Mouse (Mus musculus): ENCODE measurements at regions not wholly inside any gene's neighbourhood (a gene's known extent, or its start where the extent isn't known, plus 50 kb on each side); places are given as distances from the start of the nearest gene placed in this dataset.
"Not testable (repeated sequence)": the region's sequence is repeated elsewhere in the genome, so short reads cannot be mapped to it uniquely, and the experiment has no call there.

- Histone ChIP-seq H3K4me3 (replicated peaks) (no peak overlapping the region), H3K4me1 (replicated peaks) (no peaks in the 10 kb centered on the region), H3K9ac (no peak overlapping the region), H3K27ac (replicated peaks) (no peak overlapping the region), H3K4me2 (no peak overlapping the region), H3K27me3 (no peaks in the 10 kb centered on the region), H3K36me3 (replicated peaks) (no peaks in the 10 kb centered on the region), H3K9me3 (replicated peaks) (0 out of 2 replicates have a peak, but pooled peaks cover 3% of the 10 kb centered on the region)
- ATAC-seq (ENCODE audit: insufficient read depth) = no peak
- 43% methylated on average over 8 of the region's 8 CpGs for WGBS (ENCODE audit: insufficient replicate concordance)
These were observed 91.4 kb upstream of the Cpsf6 start for GRCm38 (mm10) chr10:117471036-117471817.

- Histone ChIP-seq H3K9ac (no peak overlapping the region), H3K27ac (replicated peaks) (no peak overlapping the region), H3K36me3 (replicated peaks) (no peaks in the 10 kb centered on the region), H3K9me3 (replicated peaks) (0 out of 2 replicates have a peak, but pooled peaks cover 3% of the 10 kb centered on the region), H3K4me3 (replicated peaks) (no peak overlapping the region), H3K4me2 (no peak overlapping the region), H3K4me1 (replicated peaks) (no peaks in the 10 kb centered on the region), H3K27me3 (no peaks in the 10 kb centered on the region)
- WGBS (ENCODE audit: insufficient replicate concordance) = 45% methylated on average over 2 of the region's 2 CpGs
- ATAC-seq (ENCODE audit: insufficient read depth) = no peak
These were observed 90.7 kb upstream of the Cpsf6 start for GRCm38 (mm10) chr10:117470481-117470880.

GRCm38 (mm10) chr10:117469573-117470090, 89.8 kb upstream of the Cpsf6 start:
- no peak for ATAC-seq (ENCODE audit: insufficient read depth)
- Histone ChIP-seq H3K4me3 (replicated peaks) (no peak overlapping the region), H3K27ac (replicated peaks) (no peak overlapping the region), H3K4me2 (no peak overlapping the region), H3K4me1 (replicated peaks) (no peaks in the 10 kb centered on the region), H3K27me3 (no peaks in the 10 kb centered on the region), H3K9me3 (replicated peaks) (0 out of 2 replicates have a peak, but pooled peaks cover 3% of the 10 kb centered on the region), H3K9ac (no peak overlapping the region), H3K36me3 (replicated peaks) (no peaks in the 10 kb centered on the region)
- 70% methylated on average over 3 of the region's 3 CpGs for WGBS (ENCODE audit: insufficient replicate concordance)

GRCm38 (mm10) chr10:117468931-117469572, 89.2 kb upstream of the Cpsf6 start:
- WGBS (ENCODE audit: insufficient replicate concordance) = 70% methylated on average over 3 of the region's 3 CpGs
- Histone ChIP-seq H3K27me3 (no peaks in the 10 kb centered on the region), H3K4me2 (no peak overlapping the region), H3K27ac (replicated peaks) (no peak overlapping the region), H3K36me3 (replicated peaks) (no peaks in the 10 kb centered on the region), H3K4me3 (replicated peaks) (no peak overlapping the region), H3K9me3 (replicated peaks) (0 out of 2 replicates have a peak, but pooled peaks cover 2% of the 10 kb centered on the region), H3K9ac (no peak overlapping the region), H3K4me1 (replicated peaks) (no peaks in the 10 kb centered on the region)
- no peak for ATAC-seq (ENCODE audit: insufficient read depth)

GRCm38 (mm10) chr10:117468381-117468780, 88.6 kb upstream of the Cpsf6 start:
- Histone ChIP-seq H3K4me1 (replicated peaks) (no peaks in the 10 kb centered on the region), H3K9me3 (replicated peaks) (no peaks in the 10 kb centered on the region), H3K36me3 (replicated peaks) (no peaks in the 10 kb centered on the region), H3K4me2 (no peak overlapping the region), H3K27ac (replicated peaks) (no peak overlapping the region), H3K27me3 (no peaks in the 10 kb centered on the region), H3K4me3 (replicated peaks) (no peak overlapping the region), H3K9ac (no peak overlapping the region)
- WGBS (ENCODE audit: insufficient replicate concordance) = 77% methylated on average over 4 of the region's 4 CpGs
- no peak for ATAC-seq (ENCODE audit: insufficient read depth)

- Histone ChIP-seq H3K4me3 (replicated peaks) (no peak overlapping the region), H3K9me3 (replicated peaks) (no peaks in the 10 kb centered on the region), H3K4me1 (replicated peaks) (no peaks in the 10 kb centered on the region), H3K4me2 (no peak overlapping the region), H3K9ac (no peak overlapping the region), H3K36me3 (replicated peaks) (no peaks in the 10 kb centered on the region), H3K27ac (replicated peaks) (no peak overlapping the region), H3K27me3 (no peaks in the 10 kb centered on the region)
- no peak for ATAC-seq (ENCODE audit: insufficient read depth)
- 73% methylated on average over 8 of the region's 8 CpGs for WGBS (ENCODE audit: insufficient replicate concordance)
These were observed 87.3 kb upstream of the Cpsf6 start for GRCm38 (mm10) chr10:117467161-117467560.

GRCm38 (mm10) chr10:117466391-117466790, 86.6 kb upstream of the Cpsf6 start:
- Histone ChIP-seq H3K9me3 (replicated peaks) (no peaks in the 10 kb centered on the region), H3K27me3 (no peaks in the 10 kb centered on the region), H3K27ac (replicated peaks) (no peak overlapping the region), H3K9ac (no peak overlapping the region), H3K4me3 (replicated peaks) (no peak overlapping the region), H3K36me3 (replicated peaks) (no peaks in the 10 kb centered on the region), H3K4me2 (no peak overlapping the region), H3K4me1 (replicated peaks) (no peaks in the 10 kb centered on the region)
- 48% methylated on average over 3 of the region's 3 CpGs for WGBS (ENCODE audit: insufficient replicate concordance)
- ATAC-seq (ENCODE audit: insufficient read depth) = no peak

- Histone ChIP-seq H3K4me2 (no peak overlapping the region), H3K36me3 (replicated peaks) (no peaks in the 10 kb centered on the region), H3K27me3 (no peaks in the 10 kb centered on the region), H3K9me3 (replicated peaks) (no peaks in the 10 kb centered on the region), H3K4me3 (replicated peaks) (no peak overlapping the region), H3K9ac (no peak overlapping the region), H3K4me1 (replicated peaks) (no peaks in the 10 kb centered on the region), H3K27ac (replicated peaks) (no peak overlapping the region)
- ATAC-seq (ENCODE audit: insufficient read depth) = no peak
- WGBS (ENCODE audit: insufficient replicate concordance) = 63% methylated on average over 3 of the region's 3 CpGs
These were observed 85.9 kb upstream of the Cpsf6 start for GRCm38 (mm10) chr10:117465671-117466250.

- no peaks in the 10 kb centered on the region for H3K9me3 ChIP-seq (replicated peaks)
- H3K27me3 ChIP-seq = no peaks in the 10 kb centered on the region
- no peak overlapping the region for H3K9ac ChIP-seq
- WGBS (ENCODE audit: insufficient replicate concordance) = 65% methylated on average over 12 of the region's 12 CpGs
- H3K4me1 ChIP-seq (replicated peaks) = no peaks in the 10 kb centered on the region
- H3K4me2 ChIP-seq = no peak overlapping the region
- no peak overlapping the region for H3K4me3 ChIP-seq (replicated peaks)
- no peak for ATAC-seq (ENCODE audit: insufficient read depth)
- H3K27ac ChIP-seq (replicated peaks) = no peak overlapping the region
- H3K36me3 ChIP-seq (replicated peaks) = no peaks in the 10 kb centered on the region
These were observed 85.3 kb upstream of the Cpsf6 start for GRCm38 (mm10) chr10:117465058-117465660.

GRCm38 (mm10) chr10:117464331-117464730, 84.5 kb upstream of the Cpsf6 start:
- not testable (repeated sequence) for H3K4me2 ChIP-seq; H3K9me3 ChIP-seq (replicated peaks); H3K27me3 ChIP-seq; H3K9ac ChIP-seq; H3K4me1 ChIP-seq (replicated peaks); H3K27ac ChIP-seq (replicated peaks); H3K4me3 ChIP-seq (replicated peaks); ATAC-seq (ENCODE audit: insufficient read depth); H3K36me3 ChIP-seq (replicated peaks)

GRCm38 (mm10) chr10:117463636-117464035, 83.8 kb upstream of the Cpsf6 start:
- Histone ChIP-seq H3K36me3 (replicated peaks) (no peaks in the 10 kb centered on the region), H3K4me3 (replicated peaks) (no peak overlapping the region), H3K4me2 (no peak overlapping the region), H3K4me1 (replicated peaks) (peaks cover 4% of the 10 kb centered on the region; the same call in 1 of the 2 replicates), H3K9ac (no peak overlapping the region), H3K27ac (replicated peaks) (no peak overlapping the region), H3K27me3 (no peaks in the 10 kb centered on the region), H3K9me3 (replicated peaks) (no peaks in the 10 kb centered on the region)
- ATAC-seq (ENCODE audit: insufficient read depth) = no peak
- WGBS (ENCODE audit: insufficient replicate concordance) = 68% methylated on average over 8 of the region's 8 CpGs

Data from liver, embryonic 15.5 days (tissue).